ENCODE assay signal across 14 mouse cellular contexts in the genomic region with DNA sequence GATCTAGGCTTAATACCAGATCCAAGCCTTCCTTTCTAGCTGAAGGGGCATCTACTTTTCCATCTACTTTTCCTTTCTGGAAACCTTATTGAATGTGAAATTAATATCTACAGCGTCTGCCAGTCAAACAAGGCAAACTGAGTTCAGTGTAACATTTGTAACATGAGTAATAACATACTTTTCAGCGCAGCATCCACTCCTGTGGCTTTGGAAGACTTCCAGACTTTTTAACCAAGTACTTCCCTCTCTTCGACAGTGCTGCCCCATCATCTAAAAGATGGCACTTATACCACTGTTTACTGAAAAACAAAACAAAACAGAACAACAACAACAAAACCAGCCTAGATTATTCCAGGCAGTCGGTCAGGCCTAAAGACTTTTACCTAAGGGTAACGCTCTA.
"Had no signal": no experiment of that assay in that cellular context is flagged by ENCODE, and none has a peak within 500 bp of the region (broad histone marks: within the 10 kb centered on the region; RNA-seq: fewer than 3 reads in every experiment).

No protein-coding gene starts in this region.

- H3K4me1 ChIP-seq: kidney, embryonic 15.5 days; midbrain, embryonic 10.5 days had no signal

- H3K9me3 ChIP-seq: kidney, embryonic 15.5 days; limb, embryonic 12.5 days; midbrain, embryonic 10.5 days had no signal

- H3K27ac ChIP-seq: kidney, embryonic 15.5 days; limb, embryonic 12.5 days; liver, embryonic 14.5 days; midbrain, embryonic 10.5 days; stomach, postnatal 0 days had no signal

- H3K36me3 ChIP-seq: kidney, embryonic 15.5 days; limb, embryonic 12.5 days; midbrain, embryonic 10.5 days had no signal

- H3K4me2 ChIP-seq: kidney, embryonic 15.5 days; limb, embryonic 12.5 days had no signal

- ATAC-seq: lung, postnatal 0 days had no signal

- DNase-seq: kidney, adult 2 months; kidney, postnatal 14 days; lung, adult 2 months; lung, postnatal 36 days; midbrain, embryonic 14.5 days; right cerebral cortex, adult 18-20 months; right cerebral cortex, postnatal 25 days; thymus, postnatal 4 days had no signal

- H3K9ac ChIP-seq: kidney, embryonic 15.5 days; limb, embryonic 12.5 days; liver, embryonic 14.5 days had no signal

- H3K4me3 ChIP-seq: kidney, embryonic 15.5 days; limb, embryonic 12.5 days; midbrain, embryonic 10.5 days had no signal

- H3K27me3 ChIP-seq: kidney, embryonic 15.5 days; limb, embryonic 12.5 days had no signal
